Mouse (Mus musculus) cortical plate, adult 2 months (tissue): ENCODE measurements around the gene Ssb.

ENCODE experiments used
- CTCF ChIP-seq: fragments of 200-500 bp; IDR thresholded peaks from 2 replicates; pipeline ENCODE4 v1.5.1; 2011; ENCODE audit warnings: mild to moderate bottlenecking, control low read depth, low read length; ENCODE audit not compliant: insufficient read depth; ENCODE audit errors: extremely low read depth
- POLR2A ChIP-seq: fragments of 200-500 bp; IDR thresholded peaks from 2 replicates; pipeline ENCODE4 v1.6.1; 2011; ENCODE audit warnings: mild to moderate bottlenecking, low read length, control low read depth; ENCODE audit not compliant: insufficient read depth; ENCODE audit errors: extremely low read depth

GRCm38 (mm10) chr2:69816575-69816974, 44.8 kb upstream of the Ssb start:
- TF ChIP-seq POLR2A (no peak), CTCF (no peak)
